Mouse (Mus musculus): Measurements from ENCODE around the gene Cc2d1a. TPM values are rescaled to one million over a fixed set of nuclear protein-coding genes. Genes with fewer than 3 reads are reported as not detected.

The Cc2d1a gene
- polyA plus RNA-seq, 1 experiment = 27.7 TPM

DNA sequence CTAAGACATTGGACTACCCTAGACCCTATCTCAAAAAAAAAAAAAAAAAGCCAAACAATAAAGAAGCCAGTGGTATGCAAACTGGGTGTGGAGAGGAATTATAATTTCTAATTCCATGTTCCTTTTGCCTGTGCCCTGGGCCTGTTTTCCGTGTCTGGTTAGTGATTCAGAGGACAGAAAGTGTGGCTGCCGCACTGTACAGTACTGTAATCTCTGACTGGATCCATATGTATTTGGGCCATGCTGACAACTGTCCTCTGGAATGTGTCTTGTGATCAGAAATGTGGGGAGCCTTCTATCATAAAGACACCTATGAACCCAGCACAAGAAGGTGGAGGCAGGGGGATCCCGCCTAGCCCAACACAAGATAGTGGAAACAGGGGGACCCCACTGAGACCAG lies 25.6 kb downstream of the Cc2d1a start:
- no peak for TF ChIP-seq POLR2A (IDR thresholded peaks at IDR 0.05; ENCODE audit: borderline replicate concordance, extremely low read depth, low read depth, low read length)
- TF ChIP-seq CTCF (IDR thresholded peaks at IDR 0.05; ENCODE audit: insufficient read depth, low read length) = no peak
- 82% methylated on average over 3 of the region's 3 CpGs for WGBS

GRCm38 (mm10) chr8:84115646-84116045 lies 32.1 kb downstream of the Cc2d1a start:
- 80% methylated on average over 6 of the region's 6 CpGs for WGBS
- TF ChIP-seq POLR2A (IDR thresholded peaks at IDR 0.05; ENCODE audit: borderline replicate concordance, extremely low read depth, low read depth, low read length) (no peak), CTCF (IDR thresholded peaks at IDR 0.05; ENCODE audit: insufficient read depth, low read length) (no peak)
- no peak for DNase-seq
- Histone ChIP-seq H3K4me1 (ENCODE audit: control insufficient read depth, insufficient read depth, low read length) (no peaks in the 10 kb centered on the region), H3K4me3 (replicated peaks; ENCODE audit: extremely low read depth, low read depth, low read length) (no peak overlapping the region)

More for the DNA sequence above, 25.6 kb downstream of the Cc2d1a start:
- H3K4me3 ChIP-seq (replicated peaks; ENCODE audit: extremely low read depth, low read depth, low read length) = no peak overlapping the region
- no peak for DNase-seq
- H3K4me1 ChIP-seq (ENCODE audit: control insufficient read depth, insufficient read depth, low read length) = no peaks in the 10 kb centered on the region

- no peak for TF ChIP-seq CTCF (IDR thresholded peaks at IDR 0.05; ENCODE audit: insufficient read depth, low read length)
- no peak for TF ChIP-seq POLR2A (IDR thresholded peaks at IDR 0.05; ENCODE audit: borderline replicate concordance, extremely low read depth, low read depth, low read length)
- Histone ChIP-seq H3K4me3 (replicated peaks; ENCODE audit: extremely low read depth, low read depth, low read length) (no peak overlapping the region), H3K4me1 (ENCODE audit: control insufficient read depth, insufficient read depth, low read length) (peaks cover 3% of the 10 kb centered on the region; the same call in 1 of the 2 replicates)
- WGBS = 86% methylated on average over 6 of the region's 6 CpGs
- no peak for DNase-seq
Observed at GRCm38 (mm10) chr8:84106216-84107040, 41.3 kb downstream of the Cc2d1a start.

GRCm38 (mm10) chr8:84105676-84106075 lies 42.1 kb downstream of the Cc2d1a start:
- TF ChIP-seq CTCF (IDR thresholded peaks at IDR 0.05; ENCODE audit: insufficient read depth, low read length) (no peak), POLR2A (IDR thresholded peaks at IDR 0.05; ENCODE audit: borderline replicate concordance, extremely low read depth, low read depth, low read length) (no peak)
- Histone ChIP-seq H3K4me1 (ENCODE audit: control insufficient read depth, insufficient read depth, low read length) (peaks cover 3% of the 10 kb centered on the region; the same call in 1 of the 2 replicates), H3K4me3 (replicated peaks; ENCODE audit: extremely low read depth, low read depth, low read length) (no peak overlapping the region)
- DNase-seq = no peak
- 73% methylated on average over 2 of the region's 2 CpGs for WGBS

DNA sequence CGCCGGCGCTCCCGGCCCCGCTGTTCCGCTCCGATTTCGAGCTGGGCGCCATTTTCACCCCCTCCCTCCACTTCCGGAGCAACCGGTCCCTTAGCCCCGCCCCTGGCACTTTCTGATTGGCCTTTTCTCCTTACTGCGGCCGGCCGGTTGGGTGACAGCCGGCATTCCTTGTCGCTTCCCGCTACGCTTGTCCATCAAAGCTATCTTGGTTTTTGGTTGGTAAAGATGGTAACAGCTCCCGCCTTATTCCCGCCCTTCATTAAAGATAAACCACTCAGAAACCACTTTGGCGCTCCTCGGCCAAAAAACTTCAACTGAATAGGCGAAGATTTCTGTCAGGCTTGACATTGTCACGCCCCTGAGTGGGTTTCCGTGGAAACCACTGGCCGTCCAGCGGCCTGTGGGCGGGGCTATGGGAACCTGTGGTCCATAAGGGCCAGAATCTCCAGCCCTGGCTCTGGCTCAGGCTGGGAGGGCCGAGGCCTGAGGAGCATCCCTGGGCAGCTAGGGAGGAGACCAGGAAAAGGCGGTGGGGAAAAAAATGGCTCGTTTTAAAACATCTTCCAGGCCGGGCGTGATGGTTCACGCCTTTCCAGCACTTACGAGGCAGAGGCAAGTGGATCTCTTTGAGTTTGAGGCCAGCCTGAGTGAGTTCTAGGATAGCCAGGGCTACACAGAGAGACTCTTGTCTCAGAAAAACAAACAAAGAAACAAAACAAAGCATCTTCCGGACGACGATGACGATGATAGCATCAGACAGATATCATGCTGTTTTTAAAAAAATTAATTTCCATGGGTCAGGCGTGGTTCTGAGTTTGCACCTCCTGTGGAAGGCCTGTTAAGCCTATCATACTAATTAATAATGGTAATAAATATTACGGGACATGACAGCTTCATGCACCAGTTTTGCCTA lies 42.8 kb downstream of the Cc2d1a start, which contains the start of gene Dcaf15:
TSS of gene Dcaf15 (minus strand) at position 72 of the 913 bp plus-strand sequence.
- peaks cover 3% of the 10 kb centered on the region; the same call in 1 of the 2 replicates for H3K4me1 ChIP-seq (ENCODE audit: control insufficient read depth, insufficient read depth, low read length)
- peak; percentile 96 for DNase-seq
- no peak for TF ChIP-seq CTCF (IDR thresholded peaks at IDR 0.05; ENCODE audit: insufficient read depth, low read length)
- 0 out of 2 replicates have a peak, but pooled peaks have one; percentile 35 for TF ChIP-seq POLR2A (IDR thresholded peaks at IDR 0.05; ENCODE audit: borderline replicate concordance, extremely low read depth, low read depth, low read length)
- peak within 1 kb of the TSS; percentile 45 for H3K4me3 ChIP-seq (replicated peaks; ENCODE audit: extremely low read depth, low read depth, low read length)
- 7% methylated on average over 42 of the region's 42 CpGs for WGBS

- TF ChIP-seq POLR2A (IDR thresholded peaks at IDR 0.05; ENCODE audit: borderline replicate concordance, extremely low read depth, low read depth, low read length) (no peak), CTCF (IDR thresholded peaks at IDR 0.05; ENCODE audit: insufficient read depth, low read length) (no peak)
- Histone ChIP-seq H3K4me1 (ENCODE audit: control insufficient read depth, insufficient read depth, low read length) (peaks cover 3% of the 10 kb centered on the region; the same call in 1 of the 2 replicates), H3K4me3 (replicated peaks; ENCODE audit: extremely low read depth, low read depth, low read length) (peak overlapping the region; percentile 45)
- under 1% methylated on average over 28 of the region's 29 CpGs for WGBS
- no peak for DNase-seq
Observed at GRCm38 (mm10) chr8:84104221-84104620, 43.5 kb downstream of the Cc2d1a start.

DNA sequence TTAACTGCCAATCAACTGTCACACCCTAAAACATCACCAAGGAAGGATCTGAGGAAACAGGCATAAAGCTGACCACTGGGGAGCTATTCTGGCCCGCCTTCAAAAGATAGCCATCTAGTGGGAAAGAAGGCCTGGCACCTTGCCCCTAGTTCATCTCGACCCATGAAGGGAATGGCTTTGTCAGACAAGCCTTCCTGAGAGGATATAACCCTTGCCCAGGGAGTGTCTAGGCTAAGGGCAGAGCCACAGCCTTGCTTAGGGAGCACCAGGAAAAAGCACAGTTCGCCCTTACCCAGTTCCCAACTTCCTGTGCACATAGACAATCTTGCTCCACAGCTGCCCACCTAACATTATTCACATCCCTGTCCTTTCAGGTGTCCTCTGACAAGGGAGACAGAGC lies 44.1 kb downstream of the Cc2d1a start:
- TF ChIP-seq CTCF (IDR thresholded peaks at IDR 0.05; ENCODE audit: insufficient read depth, low read length) = no peak
- no peak for TF ChIP-seq POLR2A (IDR thresholded peaks at IDR 0.05; ENCODE audit: borderline replicate concordance, extremely low read depth, low read depth, low read length)
- Histone ChIP-seq H3K4me3 (replicated peaks; ENCODE audit: extremely low read depth, low read depth, low read length) (no peak overlapping the region), H3K4me1 (ENCODE audit: control insufficient read depth, insufficient read depth, low read length) (peaks cover 3% of the 10 kb centered on the region; the same call in 1 of the 2 replicates)
- DNase-seq = no peak
- 25% methylated on average over 3 of the region's 3 CpGs for WGBS

GRCm38 (mm10) chr8:84101476-84102270 lies 46.1 kb downstream of the Cc2d1a start:
- no peak for DNase-seq
- 89% methylated on average over 25 of the region's 25 CpGs for WGBS
- TF ChIP-seq CTCF (IDR thresholded peaks at IDR 0.05; ENCODE audit: insufficient read depth, low read length) (no peak), POLR2A (IDR thresholded peaks at IDR 0.05; ENCODE audit: borderline replicate concordance, extremely low read depth, low read depth, low read length) (no peak)
- Histone ChIP-seq H3K4me1 (ENCODE audit: control insufficient read depth, insufficient read depth, low read length) (peaks cover 3% of the 10 kb centered on the region; the same call in 1 of the 2 replicates), H3K4me3 (replicated peaks; ENCODE audit: extremely low read depth, low read depth, low read length) (no peak overlapping the region)

All from lung, adult 2 months (tissue).